Mouse (Mus musculus) cerebellum, postnatal 10 days (tissue): ENCODE data around the gene Med13.

Experiments
- DNase-seq, 2 experiments: peaks; one replicate each; pipeline ENCODE4 v3.0.0; 2021; ENCODE audit warnings: mixed read lengths in 2 of 2

Med13 gene

GRCm38 (mm10) chr11:86291714-86292113 lies 65.7 kb downstream of the Med13 start:
- DNase-seq: no peak

- no peak for DNase-seq
These were observed 71.7 kb downstream of the Med13 start for GRCm38 (mm10) chr11:86285729-86286128.

- no peak for DNase-seq
These were observed 78.8 kb downstream of the Med13 start for GRCm38 (mm10) chr11:86278442-86279102.

GRCm38 (mm10) chr11:86257460-86258076 lies 99.8 kb downstream of the Med13 start, which contains the start of gene Ints2:
TSS of gene Ints2 (minus strand) at chr11:86257575.
- DNase-seq: peak; percentile 98

GRCm38 (mm10) chr11:86257054-86257453 lies 100.3 kb downstream of the Med13 start:
- DNase-seq: no peak

- DNase-seq: no peak
These were observed 104.1 kb downstream of the Med13 start for GRCm38 (mm10) chr11:86253342-86253741.

- no peak for DNase-seq
These were observed 125.0 kb downstream of the Med13 start for GRCm38 (mm10) chr11:86232446-86232845.

GRCm38 (mm10) chr11:86231781-86232350 lies 125.5 kb downstream of the Med13 start:
- no peak for DNase-seq

- no peak for DNase-seq
These were observed 130.7 kb downstream of the Med13 start for GRCm38 (mm10) chr11:86226646-86227180.

- no peak for DNase-seq
These were observed 131.6 kb downstream of the Med13 start for GRCm38 (mm10) chr11:86225761-86226160.
